Mouse (Mus musculus) limb, embryonic 11.5 days (tissue): ENCODE measurements around the gene Cast. TPM values are rescaled to one million over a fixed set of nuclear protein-coding genes. Genes with fewer than 3 reads are reported as not detected.

Experiments
- ATAC-seq: fragments of 200-750 bp; cut with Nextera tagmentation; 2 replicates; pipeline ENCODE4 v1.8.0; 2017; ENCODE audit warnings: low read depth; ENCODE audit not compliant: insufficient number of reproducible peaks, low FRiP score, low TSS enrichment
- DNase-seq: peaks from one replicate; pipeline ENCODE4 v3.0.0-alpha.2; 2015; ENCODE audit warnings: low spot score
- H3K27ac ChIP-seq: fragments of 300-500 bp; sonication (generic); replicated peaks from 2 replicates; pipeline ENCODE4 v1.5.1; 2014; ENCODE audit warnings: low read depth, mild to moderate bottlenecking, low read length
- H3K27me3 ChIP-seq: fragments of 300-500 bp; sonication (generic); 2 replicates; pipeline ENCODE4 v1.6.1; 2014; ENCODE audit warnings: mild to moderate bottlenecking, low read length, mixed read lengths; ENCODE audit not compliant: control insufficient read depth, insufficient read depth
- H3K36me3 ChIP-seq: fragments of 300-500 bp; sonication (generic); 2 replicates; pipeline ENCODE4 v1.6.1; 2014; ENCODE audit warnings: mild to moderate bottlenecking, low read length, moderate library complexity, mixed read lengths; ENCODE audit not compliant: control insufficient read depth, insufficient read depth
- H3K4me1 ChIP-seq: fragments of 300-500 bp; sonication (generic); 2 replicates; pipeline ENCODE4 v1.6.1; 2014; ENCODE audit warnings: low read length, mixed read lengths; ENCODE audit not compliant: control insufficient read depth, insufficient read depth
- H3K4me2 ChIP-seq: fragments of 300-500 bp; sonication (generic); 2 replicates; pipeline ENCODE4 v1.6.1; 2014; ENCODE audit warnings: low read depth, mild to moderate bottlenecking, moderate library complexity; ENCODE audit not compliant: severe bottlenecking
- H3K4me3 ChIP-seq: fragments of 300-500 bp; sonication (generic); 2 replicates; pipeline ENCODE4 v1.5.1; 2014; ENCODE audit warnings: low read depth, low read length
- H3K9ac ChIP-seq: fragments of 300-500 bp; sonication (generic); 2 replicates; pipeline ENCODE4 v1.6.1; 2014; ENCODE audit warnings: mild to moderate bottlenecking, low read length
- H3K9me3 ChIP-seq: fragments of 300-500 bp; sonication (generic); 2 replicates; pipeline ENCODE4 v1.6.1; 2016; ENCODE audit warnings: low read length; ENCODE audit not compliant: control insufficient read depth
- WGBS: fragments of 180-500 bp; shearing (Covaris S2); extraction: QIAGEN DNeasy Blood & Tissue Kit; methylation state at CpG from one replicate; pipeline ENCODE4 v1.1.7; 2014; 5-methylcytosine and 5-hydroxymethylcytosine counted together
- polyA plus RNA-seq: library from polyadenylated mRNA; unstranded; fragments of >200 nt; fragmentation: Nextera tagmentation; extraction: Ambion mirVana; gene quantifications from 2 replicates; pipeline ENCODE4 v1.2.1, GENCODE M21; 2014

Cast gene
- polyA plus RNA-seq, 1 experiment from 2014 or later: 23.4 TPM

DNA sequence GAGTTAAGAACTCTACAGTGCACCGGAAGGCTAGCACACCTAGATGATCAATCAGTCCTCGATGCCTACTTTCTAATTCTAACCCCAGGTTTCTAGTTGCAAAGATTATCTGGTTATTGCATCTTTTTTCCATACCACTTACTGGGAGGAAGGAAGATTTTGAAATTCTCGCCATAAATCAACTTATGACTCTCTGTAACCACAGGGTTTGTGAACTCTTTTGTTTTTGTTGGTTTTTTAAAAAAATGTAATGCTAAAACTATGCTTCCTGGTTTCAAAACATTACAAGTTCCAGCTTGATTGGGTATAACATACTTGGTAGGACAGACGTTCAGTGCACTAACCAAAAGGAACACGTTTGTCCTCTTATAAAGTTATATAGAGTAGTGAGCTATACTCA is 1.7 kb downstream of the Cast start:
- Histone ChIP-seq H3K36me3 (no peaks in the 10 kb centered on the region), H3K27me3 (no peaks in the 10 kb centered on the region), H3K4me3 (no peak overlapping the region), H3K9ac (no peak overlapping the region), H3K4me1 (no peaks in the 10 kb centered on the region), H3K4me2 (peak overlapping the region; percentile 89; the same call in 1 of the 2 replicates), H3K9me3 (no peaks in the 10 kb centered on the region), H3K27ac (no peak overlapping the region)
- 48% methylated on average over 5 of the region's 5 CpGs for WGBS
- DNase-seq (no peak), ATAC-seq (no peak)

DNA sequence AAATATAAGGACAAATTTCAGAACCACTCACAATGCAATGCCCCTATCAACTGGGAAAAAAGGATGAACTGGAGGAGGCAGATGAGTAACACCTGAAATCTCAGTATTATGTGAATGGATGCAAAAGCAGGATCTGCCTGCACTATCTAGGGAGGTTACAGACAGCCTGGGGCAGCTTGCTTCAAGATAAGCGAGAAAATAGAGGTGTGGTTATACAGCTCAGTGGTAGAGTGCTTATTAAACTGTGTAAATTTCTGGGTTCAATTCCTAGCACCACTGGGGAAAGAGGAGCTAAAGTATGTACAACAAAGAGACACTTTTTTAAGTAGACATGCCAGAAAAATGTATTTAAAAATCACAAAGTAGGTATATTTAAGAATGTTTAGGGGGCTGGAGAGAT is 14.2 kb downstream of the Cast start:
- no peak overlapping the region for H3K9ac ChIP-seq
- DNase-seq (no peak), ATAC-seq (no peak)
- no peak overlapping the region for H3K27ac ChIP-seq
- no peaks in the 10 kb centered on the region for H3K4me1 ChIP-seq
- no peak overlapping the region for H3K4me2 ChIP-seq
- no peak overlapping the region for H3K4me3 ChIP-seq
- H3K9me3 ChIP-seq: no peaks in the 10 kb centered on the region
- 70% methylated on average over 1 of the region's 1 CpGs for WGBS
- no peaks in the 10 kb centered on the region for H3K36me3 ChIP-seq
- H3K27me3 ChIP-seq: no peaks in the 10 kb centered on the region

DNA sequence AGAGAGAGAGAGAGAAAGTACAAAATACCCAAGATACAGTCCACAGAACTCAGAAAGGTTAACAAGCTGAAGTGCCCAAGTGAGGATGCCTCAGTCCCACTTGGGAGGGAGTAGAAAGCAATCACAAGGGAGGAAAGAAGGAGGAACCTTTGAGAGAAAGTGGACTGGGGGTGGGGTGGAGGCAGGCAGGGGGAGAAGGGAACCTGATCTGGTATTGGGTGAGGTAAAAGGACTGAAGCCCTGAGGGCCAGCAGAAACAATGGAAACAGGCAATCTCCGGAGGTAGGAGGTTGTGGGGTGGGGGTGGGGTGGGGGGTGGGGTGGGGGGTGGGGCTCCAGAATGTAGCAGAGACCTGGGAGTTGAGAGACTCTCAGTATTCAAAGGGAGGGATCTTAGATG is 20.9 kb downstream of the Cast start:
- DNase-seq: no peak

DNA sequence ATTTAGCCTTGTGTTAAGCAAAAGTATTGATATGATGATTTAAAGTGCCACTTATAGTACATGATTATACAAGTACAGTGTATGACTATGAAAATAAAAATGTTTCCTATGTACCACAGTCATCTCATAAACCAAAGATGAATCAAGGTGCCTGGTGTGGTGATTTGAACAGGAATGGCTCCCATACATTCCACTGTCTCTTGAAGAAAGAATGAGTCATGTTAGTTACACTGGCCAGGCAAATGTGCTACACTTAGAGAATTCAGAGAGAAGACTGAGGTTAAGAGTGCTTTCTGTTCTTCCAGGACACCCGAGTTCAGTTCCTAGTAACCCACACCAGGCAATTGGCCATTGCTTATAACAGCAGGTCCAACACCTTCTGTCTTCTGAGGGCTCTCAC is 36.5 kb downstream of the Cast start:
- Histone ChIP-seq H3K4me1 (no peaks in the 10 kb centered on the region), H3K36me3 (no peaks in the 10 kb centered on the region), H3K4me3 (no peak overlapping the region), H3K27ac (no peak overlapping the region), H3K27me3 (no peaks in the 10 kb centered on the region), H3K9ac (no peak overlapping the region), H3K9me3 (no peaks in the 10 kb centered on the region), H3K4me2 (no peak overlapping the region)
- ATAC-seq: no peak
- 83% methylated on average over 1 of the region's 1 CpGs for WGBS
- no peak for DNase-seq

More for the DNA sequence above, 20.9 kb downstream of the Cast start:
- Histone ChIP-seq H3K4me2 (no peak overlapping the region), H3K27me3 (no peaks in the 10 kb centered on the region), H3K4me1 (no peaks in the 10 kb centered on the region), H3K36me3 (no peaks in the 10 kb centered on the region), H3K4me3 (no peak overlapping the region), H3K9me3 (no peaks in the 10 kb centered on the region), H3K9ac (no peak overlapping the region), H3K27ac (no peak overlapping the region)
- no peak for ATAC-seq
- WGBS: 20% methylated on average over 1 of the region's 1 CpGs

GRCm38 (mm10) chr13:74770480-74770879 is 38.1 kb downstream of the Cast start:
- H3K4me2 ChIP-seq: peak overlapping the region; percentile 66

DNA sequence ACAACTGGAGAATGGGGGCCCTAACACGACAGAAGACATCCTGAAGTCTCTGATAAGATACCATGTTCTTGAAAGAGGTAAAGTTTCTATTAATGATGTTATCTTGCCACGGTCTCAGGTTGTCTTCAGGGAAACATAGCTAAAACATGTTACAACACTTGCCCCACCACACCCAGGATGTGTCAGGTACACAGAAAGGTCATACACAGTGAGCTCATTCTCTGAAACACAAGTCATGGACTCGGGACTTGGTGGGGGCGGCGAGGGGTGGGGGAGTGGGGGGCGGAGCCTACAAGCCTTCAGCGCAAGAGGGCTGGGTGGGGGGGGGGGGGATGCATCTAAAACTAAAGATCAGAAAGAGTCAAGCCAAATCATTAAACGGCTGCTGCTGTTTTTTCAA is 38.7 kb downstream of the Cast start:
- no peaks in the 10 kb centered on the region for H3K4me1 ChIP-seq
- H3K4me3 ChIP-seq: peak overlapping the region; percentile 41
- H3K9ac ChIP-seq: no peak overlapping the region; the same call in 1 of the 2 replicates
- WGBS: 17% methylated on average over 8 of the region's 8 CpGs
- H3K27me3 ChIP-seq: no peaks in the 10 kb centered on the region
- H3K27ac ChIP-seq: no peak overlapping the region
- H3K9me3 ChIP-seq: no peaks in the 10 kb centered on the region
- ATAC-seq (no peak), DNase-seq (no peak)
- H3K36me3 ChIP-seq: no peaks in the 10 kb centered on the region
- H3K4me2 ChIP-seq: peak overlapping the region; percentile 66

More at GRCm38 (mm10) chr13:74770480-74770879, 38.1 kb downstream of the Cast start:
- DNase-seq (peak; percentile 93), ATAC-seq (peak; percentile 99)
- Histone ChIP-seq H3K36me3 (no peaks in the 10 kb centered on the region), H3K9me3 (no peaks in the 10 kb centered on the region), H3K4me1 (no peaks in the 10 kb centered on the region), H3K27me3 (no peaks in the 10 kb centered on the region), H3K4me3 (peak overlapping the region; percentile 41), H3K9ac (peak overlapping the region; percentile 27; the same call in 1 of the 2 replicates), H3K27ac (peak overlapping the region; percentile 30; the same call in 1 of the 2 replicates)
- WGBS: 0% methylated on average over 21 of the region's 21 CpGs

DNA sequence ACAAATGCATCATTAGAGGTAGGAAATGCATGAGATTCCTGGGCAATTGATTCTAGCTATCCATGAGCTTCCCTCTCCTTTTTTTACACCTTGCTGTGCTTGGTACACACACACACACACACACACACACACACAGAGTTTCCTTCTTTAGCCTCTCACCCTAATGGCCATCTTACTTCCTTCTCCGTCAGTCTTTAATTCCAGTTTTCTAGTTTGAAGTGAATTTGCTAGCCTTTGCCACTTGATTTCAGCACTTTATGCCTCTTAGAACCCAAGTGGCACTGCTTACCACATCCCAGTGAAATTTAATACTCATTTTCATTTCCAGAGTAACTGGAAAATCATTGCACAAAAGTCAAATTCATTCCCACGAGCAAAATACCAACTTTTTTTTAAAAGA is 41.4 kb downstream of the Cast start:
- H3K9me3 ChIP-seq: no peaks in the 10 kb centered on the region
- ATAC-seq (no peak), DNase-seq (no peak)
- no peak overlapping the region for H3K4me2 ChIP-seq
- no peaks in the 10 kb centered on the region for H3K4me1 ChIP-seq
- H3K9ac ChIP-seq: no peak overlapping the region
- H3K4me3 ChIP-seq: no peak overlapping the region
- H3K27ac ChIP-seq: no peak overlapping the region
- WGBS: 77% methylated on average over 2 of the region's 2 CpGs
- H3K27me3 ChIP-seq: no peaks in the 10 kb centered on the region
- H3K36me3 ChIP-seq: no peaks in the 10 kb centered on the region

GRCm38 (mm10) chr13:74762741-74763140 is 45.9 kb downstream of the Cast start:
- Histone ChIP-seq H3K4me2 (no peak overlapping the region), H3K27ac (no peak overlapping the region), H3K36me3 (no peaks in the 10 kb centered on the region), H3K9me3 (no peaks in the 10 kb centered on the region), H3K4me1 (no peaks in the 10 kb centered on the region), H3K4me3 (no peak overlapping the region), H3K27me3 (no peaks in the 10 kb centered on the region), H3K9ac (no peak overlapping the region)
- no peak for DNase-seq
- 86% methylated on average over 1 of the region's 1 CpGs for WGBS
- no peak for ATAC-seq

- Histone ChIP-seq H3K27me3 (no peaks in the 10 kb centered on the region), H3K4me3 (no peak overlapping the region), H3K4me1 (no peaks in the 10 kb centered on the region), H3K9ac (no peak overlapping the region), H3K27ac (no peak overlapping the region), H3K4me2 (no peak overlapping the region), H3K36me3 (no peaks in the 10 kb centered on the region), H3K9me3 (no peaks in the 10 kb centered on the region)
- ATAC-seq: no peak
- 94% methylated on average over 1 of the region's 1 CpGs for WGBS
- DNase-seq: no peak
These were observed 49.5 kb downstream of the Cast start for GRCm38 (mm10) chr13:74759152-74759551.
